Comparison of ENCODE assay signal across 9 mouse cellular contexts in genomic region chr12:11336845-11337244, GRCm38 (mm10).
A peak's percentile ranks its signal among the peaks of the same experiment; 100 is the strongest.
DNase-seq lines count a peak whose midpoint lies in the region; ATAC-seq and TF ChIP-seq lines count a peak whose summit lies in the region.
"Had no signal": no experiment of that assay in that cellular context is flagged by ENCODE, and none has a peak within 500 bp of the region (broad histone marks: within the 10 kb centered on the region; RNA-seq: fewer than 3 reads in every experiment).

No protein-coding gene starts in this region.

- no peak for TF ChIP-seq EP300 in CH12.LX (IDR thresholded peaks at IDR 0.05; ENCODE audit: low read length)

- in situ Hi-C loops in CH12.LX (cut with MboI; ENCODE audit: low pct_ligation_motif_present, low pct_unique_long_range_greater_than_20kb, low sequenced_read_pairs): loop anchor here (25.0 kb wide), 1 partner anchor 750 kb away; no protein-coding TSS in a partner anchor

- dilution Hi-C loops in CH12.LX (cut with MboI; ENCODE audit: extremely low pct_ligation_motif_present, extremely low pct_unique_long_range_greater_than_20kb, low sequenced_read_pairs): no loop called here

- TF ChIP-seq CTCF in CH12.LX (conservative IDR thresholded peaks at IDR 0.05 in 1 of 2, IDR thresholded peaks at IDR 0.05 in 1 of 2; ENCODE audit: low read depth in 2 of 2, low read length in 2 of 2): peak; percentile 63 to 70

- no peak for ATAC-seq in kidney, embryonic 16.5 days (ENCODE audit: low FRiP score, low TSS enrichment)
- ATAC-seq in inflammation-experienced regulatory T-cells, adult 6 months: peak; percentile 76
- ATAC-seq in megakaryocyte, adult 5-6 weeks (ENCODE audit: poor library complexity, severe bottlenecking): peak; percentile 87
- no peak for ATAC-seq in midbrain, embryonic 16.5 days

- no peaks in the 10 kb centered on the region for H3K9me3 ChIP-seq in kidney, embryonic 16.5 days (ENCODE audit: low read length)
- no peaks in the 10 kb centered on the region for H3K9me3 ChIP-seq in CH12.LX (replicated peaks; ENCODE audit: low read length)
- H3K9me3 ChIP-seq in midbrain, embryonic 16.5 days (replicated peaks; ENCODE audit: control insufficient read depth, low read length, poor library complexity, severe bottlenecking): no peaks in the 10 kb centered on the region

- H3K4me1 ChIP-seq in kidney, embryonic 16.5 days (ENCODE audit: insufficient read depth, low read length): no peaks in the 10 kb centered on the region
- 0 out of 4 replicates have a peak, but pooled peaks cover 0 to 4% of the 10 kb centered on the region in 2 experiments for H3K4me1 ChIP-seq in CH12.LX (ENCODE audit: control insufficient read depth in 1 of 2, insufficient read depth in 2 of 2)
- H3K4me1 ChIP-seq in midbrain, embryonic 16.5 days (ENCODE audit: control insufficient read depth, insufficient read depth, low read length): no peaks in the 10 kb centered on the region

- H3K4me3 ChIP-seq in kidney, embryonic 16.5 days (ENCODE audit: low read length): no peak overlapping the region
- no peak overlapping the region for H3K4me3 ChIP-seq in CH12.LX (replicated peaks in 1 of 3; ENCODE audit: low read depth in 2 of 3, low read length in 2 of 3, poor library complexity in 1 of 3)
- no peak overlapping the region for H3K4me3 ChIP-seq in midbrain, embryonic 16.5 days (ENCODE audit: low read depth, low read length)

- DNase-seq in kidney, adult 11 months: peak; percentile 22
- DNase-seq in 416B (ENCODE audit: low read depth) (peak; percentile 73), CH12.LX (ENCODE audit: extremely low read depth) (peak; percentile 57)
- DNase-seq in c-Kit-positive CD71-positive TER-119-positive erythroid progenitor cells, embryonic 14.5 days (ENCODE audit: low spot score): peak; percentile 27

- no peaks in the 10 kb centered on the region for H3K27me3 ChIP-seq in kidney, embryonic 16.5 days (ENCODE audit: insufficient read depth, low read length)
- H3K27me3 ChIP-seq in CH12.LX (replicated peaks): no peaks in the 10 kb centered on the region
- no peaks in the 10 kb centered on the region for H3K27me3 ChIP-seq in midbrain, embryonic 16.5 days (ENCODE audit: control insufficient read depth, insufficient read depth, low read depth, low read length)

- no peaks in the 10 kb centered on the region for H3K36me3 ChIP-seq in kidney, embryonic 16.5 days (ENCODE audit: insufficient read depth, low read length)
- no peaks in the 10 kb centered on the region for H3K36me3 ChIP-seq in CH12.LX (replicated peaks in 1 of 2; ENCODE audit: control insufficient read depth in 1 of 2, insufficient read depth in 1 of 2, low read length in 1 of 2)
- no peaks in the 10 kb centered on the region for H3K36me3 ChIP-seq in midbrain, embryonic 16.5 days (ENCODE audit: control insufficient read depth, insufficient read depth, low read length)

- H3K79me2 ChIP-seq in CH12.LX (replicated peaks; ENCODE audit: control insufficient read depth, extremely low read depth, insufficient read depth, poor library complexity, severe bottlenecking): no peaks in the 10 kb centered on the region

- TF ChIP-seq POLR2A in CH12.LX (IDR thresholded peaks at IDR 0.05; ENCODE audit: low read depth, low read length): no peak

- H3K27ac ChIP-seq in kidney, embryonic 16.5 days (ENCODE audit: low read length): no peak overlapping the region
- H3K27ac ChIP-seq in CH12.LX (ENCODE audit: insufficient read depth, low read depth): no peak overlapping the region
- no peak overlapping the region for H3K27ac ChIP-seq in midbrain, embryonic 16.5 days (ENCODE audit: low read length)
- H3K27ac ChIP-seq: macrophage had no signal

- H3K9ac ChIP-seq in kidney, embryonic 16.5 days (replicated peaks; ENCODE audit: low read length): no peak overlapping the region
- no peak overlapping the region for H3K9ac ChIP-seq in CH12.LX (ENCODE audit: insufficient read depth, low read depth)
- H3K9ac ChIP-seq in midbrain, embryonic 16.5 days (ENCODE audit: low read depth, low read length): no peak overlapping the region

- 53% methylated on average over 4 of the region's 4 CpGs for WGBS in kidney, embryonic 16.5 days
- 43% methylated on average over 4 of the region's 4 CpGs for WGBS in midbrain, embryonic 16.5 days

- peak; percentile 54 for TF ChIP-seq RAD21 in CH12.LX (IDR thresholded peaks at IDR 0.05; ENCODE audit: low read depth, low read length)

- no peak overlapping the region for H3K4me2 ChIP-seq in kidney, embryonic 16.5 days (replicated peaks; ENCODE audit: low read depth, low read length)
- H3K4me2 ChIP-seq in CH12.LX (ENCODE audit: insufficient read depth, low read depth, poor library complexity, severe bottlenecking): no peak overlapping the region
- H3K4me2 ChIP-seq in midbrain, embryonic 16.5 days (ENCODE audit: low read length): no peak overlapping the region

TF ChIP-seq in CH12.LX, 34 proteins besides CTCF, POLR2A, EP300 and RAD21:
- TF ChIP-seq ZC3H11A (IDR thresholded peaks at IDR 0.05; ENCODE audit: low read depth, low read length): 0 out of 2 replicates have a peak, but pooled peaks have one; percentile 10
- no peak for TF ChIP-seq MAFK (IDR thresholded peaks at IDR 0.05; ENCODE audit: insufficient replicate concordance, low read length)
- TF ChIP-seq SMC3 (IDR thresholded peaks at IDR 0.05; ENCODE audit: low read depth, low read length): peak; percentile 64
- TF ChIP-seq ZKSCAN1 (IDR thresholded peaks at IDR 0.05; ENCODE audit: borderline replicate concordance, low read depth, low read length): no peak
- TF ChIP-seq PAX5 (IDR thresholded peaks at IDR 0.05; ENCODE audit: low read length): no peak
- no peak for TF ChIP-seq MAX (IDR thresholded peaks at IDR 0.05; ENCODE audit: low read length)
- no peak for TF ChIP-seq JUN (IDR thresholded peaks at IDR 0.05; ENCODE audit: insufficient read depth, low read depth, low read length)

Comparison
In these comparisons a context has a peak if more than half of its experiments do, and no peak if none do; other contexts are left out.
1. DNase-seq: peak in every context shown above with its lines; median percentile 73 in 416B; 57 in CH12.LX; 27 in c-Kit-positive CD71-positive TER-119-positive erythroid progenitor cells, embryonic 14.5 days; 22 in kidney, adult 11 months.
2. ATAC-seq: peak in inflammation-experienced regulatory T-cells, adult 6 months (single experiment) and megakaryocyte, adult 5-6 weeks (single experiment); none in kidney, embryonic 16.5 days (single experiment) and midbrain, embryonic 16.5 days (single experiment).